Mouse (Mus musculus): Measurements from ENCODE around the gene Mical1.

The Mical1 gene

GRCm38 (mm10) chr10:41519640-41520409 is 43.7 kb downstream of the Mical1 start:
- DNase-seq (ENCODE audit: low read depth, low spot score) = no peak

GRCm38 (mm10) chr10:41520410-41520673 is 44.2 kb downstream of the Mical1 start:
- no peak for DNase-seq (ENCODE audit: low read depth, low spot score)

GRCm38 (mm10) chr10:41523386-41523785 is 47.3 kb downstream of the Mical1 start:
- no peak for DNase-seq (ENCODE audit: low read depth, low spot score)

- no peak for DNase-seq (ENCODE audit: low read depth, low spot score)
These were observed 49.6 kb downstream of the Mical1 start for GRCm38 (mm10) chr10:41525696-41526095.

- no peak for DNase-seq (ENCODE audit: low read depth, low spot score)
These were observed 53.9 kb downstream of the Mical1 start for GRCm38 (mm10) chr10:41529972-41530371.

- no peak for DNase-seq (ENCODE audit: low read depth, low spot score)
These were observed 59.9 kb downstream of the Mical1 start for GRCm38 (mm10) chr10:41535991-41536390.
